Mouse (Mus musculus): ENCODE measurements around the gene Rnf180. TPM values are rescaled to one million over a fixed set of nuclear protein-coding genes. Genes with fewer than 3 reads are reported as not detected.
"Not testable (repeated sequence)": the region's sequence is repeated elsewhere in the genome, so short reads cannot be mapped to it uniquely, and the experiment has no call there.

Rnf180 gene
- polyA plus RNA-seq (2014; fragmentation: Nextera tagmentation; extraction: Ambion mirVana): 2.2 and 2.9 TPM in 2 replicates

GRCm38 (mm10) chr13:105294715-105295114, at the start of gene Rnf180:
TSS of gene Rnf180 (minus strand) at chr13:105294815.
- no peak within 1 kb of the TSS; the same call in 1 of the 2 replicates for H3K27ac ChIP-seq (ENCODE audit: low read depth, low read length)
- peak within 1 kb of the TSS; percentile 75 for H3K4me3 ChIP-seq (ENCODE audit: low read depth, low read length)
- peak within 1 kb of the TSS; percentile 68 for H3K9ac ChIP-seq (ENCODE audit: low read depth, low read length)
- ATAC-seq (replicated peaks; ENCODE audit: low FRiP score) (no peak), DNase-seq (ENCODE audit: low spot score) (no peak)
- H3K9me3 ChIP-seq (ENCODE audit: control insufficient read depth, low read length): no peaks in the 10 kb centered on the region
- no peaks in the 10 kb centered on the region for H3K27me3 ChIP-seq (replicated peaks; ENCODE audit: control insufficient read depth, insufficient read depth, low read length)
- peaks cover 2% of the 10 kb centered on the region; the same call in 1 of the 2 replicates for H3K4me1 ChIP-seq (replicated peaks; ENCODE audit: control insufficient read depth, insufficient read depth, low read length)
- H3K36me3 ChIP-seq (ENCODE audit: control insufficient read depth, insufficient read depth, low read length): no peaks in the 10 kb centered on the region
- peak within 1 kb of the TSS; percentile 94 for H3K4me2 ChIP-seq
- 56% methylated on average over 11 of the region's 11 CpGs for WGBS

DNA sequence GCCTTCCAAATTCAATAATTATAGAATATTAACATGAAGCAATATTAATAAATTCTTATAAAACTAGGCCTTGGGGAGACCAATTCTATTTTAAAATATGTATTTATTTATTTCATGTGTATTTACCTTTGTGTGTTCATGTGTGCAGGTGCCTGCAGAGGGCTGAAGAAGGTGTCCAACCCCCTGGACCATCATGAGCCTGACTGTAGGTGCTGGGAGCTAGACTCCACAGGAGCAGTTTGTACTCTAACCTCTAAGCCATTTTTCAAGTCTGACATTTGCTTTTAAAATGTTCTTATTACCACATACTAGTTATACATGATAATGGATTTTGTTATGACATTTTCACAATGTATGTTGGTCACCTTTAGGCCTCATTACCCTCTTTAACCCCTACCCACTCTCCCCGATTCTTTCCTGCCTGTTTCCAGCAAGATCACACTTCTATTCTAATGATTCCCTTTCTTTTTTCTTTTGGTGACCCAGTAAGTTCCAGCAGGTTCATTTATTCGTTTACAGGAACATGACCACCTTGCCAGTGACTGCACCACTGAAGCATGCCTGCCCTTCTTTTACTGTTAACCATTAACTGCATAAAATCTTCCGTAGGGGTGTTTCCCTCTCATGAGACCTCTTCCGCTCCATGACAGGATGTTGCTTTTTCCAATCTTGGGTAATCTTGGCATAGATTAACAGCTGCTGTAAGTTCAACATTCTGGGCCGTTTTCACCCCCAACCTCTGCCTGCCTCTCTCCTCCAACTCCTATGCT, 36.8 kb upstream of the Rnf180 start:
- H3K4me1 ChIP-seq (replicated peaks; ENCODE audit: control insufficient read depth, insufficient read depth, low read length): no peaks in the 10 kb centered on the region
- no peaks in the 10 kb centered on the region for H3K36me3 ChIP-seq (ENCODE audit: control insufficient read depth, insufficient read depth, low read length)
- H3K9me3 ChIP-seq (ENCODE audit: control insufficient read depth, low read length): no peaks in the 10 kb centered on the region
- H3K4me3 ChIP-seq (ENCODE audit: low read depth, low read length): no peak overlapping the region
- H3K4me2 ChIP-seq: no peak overlapping the region
- no peak overlapping the region for H3K9ac ChIP-seq (ENCODE audit: low read depth, low read length)
- ATAC-seq (replicated peaks; ENCODE audit: low FRiP score): no peak
- DNase-seq (ENCODE audit: low spot score): no peak
- no peak overlapping the region for H3K27ac ChIP-seq (ENCODE audit: low read depth, low read length)
- 64% methylated on average over 5 of the region's 5 CpGs for WGBS
- no peaks in the 10 kb centered on the region for H3K27me3 ChIP-seq (replicated peaks; ENCODE audit: control insufficient read depth, insufficient read depth, low read length)

GRCm38 (mm10) chr13:105326946-105327345, 32.3 kb upstream of the Rnf180 start:
- Histone ChIP-seq H3K27me3 (replicated peaks; ENCODE audit: control insufficient read depth, insufficient read depth, low read length) (no peaks in the 10 kb centered on the region), H3K4me2 (no peak overlapping the region), H3K4me1 (replicated peaks; ENCODE audit: control insufficient read depth, insufficient read depth, low read length) (no peaks in the 10 kb centered on the region), H3K9ac (ENCODE audit: low read depth, low read length) (no peak overlapping the region), H3K27ac (ENCODE audit: low read depth, low read length) (no peak overlapping the region), H3K36me3 (ENCODE audit: control insufficient read depth, insufficient read depth, low read length) (no peaks in the 10 kb centered on the region), H3K4me3 (ENCODE audit: low read depth, low read length) (no peak overlapping the region), H3K9me3 (ENCODE audit: control insufficient read depth, low read length) (no peaks in the 10 kb centered on the region)
- no peak for DNase-seq (ENCODE audit: low spot score)
- whole genome bisulfite sequencing: 72% methylated on average over 1 of the region's 1 CpGs
- no peak for ATAC-seq (replicated peaks; ENCODE audit: low FRiP score)

- H3K9me3 ChIP-seq (ENCODE audit: control insufficient read depth, low read length): no peaks in the 10 kb centered on the region
- H3K4me2 ChIP-seq: no peak overlapping the region
- no peaks in the 10 kb centered on the region for H3K27me3 ChIP-seq (replicated peaks; ENCODE audit: control insufficient read depth, insufficient read depth, low read length)
- WGBS: 80% methylated on average over 1 of the region's 1 CpGs
- no peaks in the 10 kb centered on the region for H3K4me1 ChIP-seq (replicated peaks; ENCODE audit: control insufficient read depth, insufficient read depth, low read length)
- DNase-seq (ENCODE audit: low spot score): no peak
- H3K36me3 ChIP-seq (ENCODE audit: control insufficient read depth, insufficient read depth, low read length): no peaks in the 10 kb centered on the region
- H3K27ac ChIP-seq (ENCODE audit: low read depth, low read length): no peak overlapping the region
- ATAC-seq (replicated peaks; ENCODE audit: low FRiP score): no peak
- no peak overlapping the region for H3K9ac ChIP-seq (ENCODE audit: low read depth, low read length)
- no peak overlapping the region for H3K4me3 ChIP-seq (ENCODE audit: low read depth, low read length)
Observed at GRCm38 (mm10) chr13:105316926-105317325, 22.3 kb upstream of the Rnf180 start.

- Histone ChIP-seq H3K4me1 (replicated peaks; ENCODE audit: control insufficient read depth, insufficient read depth, low read length) (no peaks in the 10 kb centered on the region), H3K4me2 (no peak overlapping the region), H3K36me3 (ENCODE audit: control insufficient read depth, insufficient read depth, low read length) (no peaks in the 10 kb centered on the region), H3K4me3 (ENCODE audit: low read depth, low read length) (no peak overlapping the region), H3K27ac (ENCODE audit: low read depth, low read length) (no peak overlapping the region), H3K9me3 (ENCODE audit: control insufficient read depth, low read length) (no peaks in the 10 kb centered on the region), H3K27me3 (replicated peaks; ENCODE audit: control insufficient read depth, insufficient read depth, low read length) (no peaks in the 10 kb centered on the region), H3K9ac (ENCODE audit: low read depth, low read length) (no peak overlapping the region)
- 72% methylated on average over 6 of the region's 6 CpGs for WGBS
- DNase-seq (ENCODE audit: low spot score) (no peak), ATAC-seq (replicated peaks; ENCODE audit: low FRiP score) (no peak)
Observed at GRCm38 (mm10) chr13:105316009-105316408, 21.4 kb upstream of the Rnf180 start.

GRCm38 (mm10) chr13:105312763-105313162, 18.1 kb upstream of the Rnf180 start:
- Histone ChIP-seq H3K4me3 (ENCODE audit: low read depth, low read length) (no peak overlapping the region), H3K27me3 (replicated peaks; ENCODE audit: control insufficient read depth, insufficient read depth, low read length) (no peaks in the 10 kb centered on the region), H3K4me2 (no peak overlapping the region), H3K9ac (ENCODE audit: low read depth, low read length) (no peak overlapping the region), H3K27ac (ENCODE audit: low read depth, low read length) (no peak overlapping the region), H3K4me1 (replicated peaks; ENCODE audit: control insufficient read depth, insufficient read depth, low read length) (no peaks in the 10 kb centered on the region), H3K36me3 (ENCODE audit: control insufficient read depth, insufficient read depth, low read length) (no peaks in the 10 kb centered on the region), H3K9me3 (ENCODE audit: control insufficient read depth, low read length) (no peaks in the 10 kb centered on the region)
- WGBS: 72% methylated on average over 6 of the region's 6 CpGs
- no peak for DNase-seq (ENCODE audit: low spot score)
- ATAC-seq (replicated peaks; ENCODE audit: low FRiP score): 0 out of 2 replicates have a peak, but pooled peaks have one; percentile 46

DNA sequence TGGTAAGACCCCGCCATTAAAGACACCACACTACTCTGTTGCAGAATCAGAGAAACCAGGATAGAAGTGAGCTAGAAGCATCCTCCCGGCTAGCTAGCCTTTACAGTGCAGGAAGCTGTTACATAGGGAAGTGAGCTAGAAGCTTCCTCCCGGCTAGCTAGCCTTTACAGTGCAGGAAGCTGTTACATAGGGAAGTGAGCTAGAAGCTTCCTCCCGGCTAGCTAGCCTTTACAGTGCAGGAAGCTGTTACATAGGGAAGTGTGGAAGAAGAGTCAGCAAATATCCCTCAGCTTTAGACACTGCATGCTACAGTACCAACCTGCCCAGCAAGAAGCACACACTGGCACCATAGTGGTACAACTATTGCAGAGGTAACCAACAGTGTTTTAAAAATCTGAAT, 15.9 kb upstream of the Rnf180 start:
- not testable (repeated sequence) for H3K9me3 ChIP-seq (ENCODE audit: control insufficient read depth, low read length); H3K36me3 ChIP-seq (ENCODE audit: control insufficient read depth, insufficient read depth, low read length); H3K27me3 ChIP-seq (replicated peaks; ENCODE audit: control insufficient read depth, insufficient read depth, low read length); H3K9ac ChIP-seq (ENCODE audit: low read depth, low read length); H3K27ac ChIP-seq (ENCODE audit: low read depth, low read length); DNase-seq (ENCODE audit: low spot score); H3K4me3 ChIP-seq (ENCODE audit: low read depth, low read length); H3K4me1 ChIP-seq (replicated peaks; ENCODE audit: control insufficient read depth, insufficient read depth, low read length); H3K4me2 ChIP-seq; ATAC-seq (replicated peaks; ENCODE audit: low FRiP score)
- whole genome bisulfite sequencing: 58% methylated on average over 4 of the region's 4 CpGs

GRCm38 (mm10) chr13:105305513-105305912, 10.9 kb upstream of the Rnf180 start:
- H3K4me2 ChIP-seq: no peak overlapping the region
- H3K4me1 ChIP-seq (replicated peaks; ENCODE audit: control insufficient read depth, insufficient read depth, low read length): no peaks in the 10 kb centered on the region
- H3K9me3 ChIP-seq (ENCODE audit: control insufficient read depth, low read length): no peaks in the 10 kb centered on the region
- H3K27me3 ChIP-seq (replicated peaks; ENCODE audit: control insufficient read depth, insufficient read depth, low read length): no peaks in the 10 kb centered on the region
- ATAC-seq (replicated peaks; ENCODE audit: low FRiP score) (no peak), DNase-seq (ENCODE audit: low spot score) (no peak)
- H3K4me3 ChIP-seq (ENCODE audit: low read depth, low read length): no peak overlapping the region
- H3K27ac ChIP-seq (ENCODE audit: low read depth, low read length): no peak overlapping the region
- H3K36me3 ChIP-seq (ENCODE audit: control insufficient read depth, insufficient read depth, low read length): no peaks in the 10 kb centered on the region
- no peak overlapping the region for H3K9ac ChIP-seq (ENCODE audit: low read depth, low read length)
- WGBS: 85% methylated on average over 2 of the region's 2 CpGs

GRCm38 (mm10) chr13:105304054-105304453, 9.4 kb upstream of the Rnf180 start:
- Histone ChIP-seq H3K4me1 (replicated peaks; ENCODE audit: control insufficient read depth, insufficient read depth, low read length) (no peaks in the 10 kb centered on the region), H3K27me3 (replicated peaks; ENCODE audit: control insufficient read depth, insufficient read depth, low read length) (no peaks in the 10 kb centered on the region), H3K9me3 (ENCODE audit: control insufficient read depth, low read length) (no peaks in the 10 kb centered on the region), H3K4me3 (ENCODE audit: low read depth, low read length) (no peak overlapping the region), H3K9ac (ENCODE audit: low read depth, low read length) (no peak overlapping the region), H3K27ac (ENCODE audit: low read depth, low read length) (no peak overlapping the region), H3K36me3 (ENCODE audit: control insufficient read depth, insufficient read depth, low read length) (no peaks in the 10 kb centered on the region), H3K4me2 (no peak overlapping the region)
- ATAC-seq (replicated peaks; ENCODE audit: low FRiP score): no peak
- WGBS: 70% methylated on average over 4 of the region's 4 CpGs
- no peak for DNase-seq (ENCODE audit: low spot score)

Data from liver, embryonic 11.5 days (tissue).